Mouse (Mus musculus) lung, embryonic 15.5 days (tissue): ENCODE data around the gene Nav2. TPM values are rescaled to one million over a fixed set of nuclear protein-coding genes. Genes with fewer than 3 reads are reported as not detected.

Experiments used
- ATAC-seq: fragments of 200-750 bp; cut with Nextera tagmentation; 2 replicates; pipeline ENCODE4 v1.8.0; 2017; ENCODE audit warnings: moderate number of reproducible peaks, borderline replicate concordance; ENCODE audit not compliant: low FRiP score, low TSS enrichment; ENCODE audit errors: extremely low read depth
- H3K27ac ChIP-seq: fragments of 300-500 bp; sonication (generic); 2 replicates; pipeline ENCODE4 v1.5.1; 2015; ENCODE audit warnings: moderate library complexity, mild to moderate bottlenecking, inconsistent platforms
- H3K27me3 ChIP-seq: fragments of 300-500 bp; sonication (generic); 2 replicates; pipeline ENCODE4 v1.6.1; 2015; ENCODE audit warnings: inconsistent platforms
- H3K36me3 ChIP-seq: fragments of 300-500 bp; sonication (generic); 2 replicates; pipeline ENCODE4 v1.6.1; 2015; ENCODE audit warnings: inconsistent platforms
- H3K4me1 ChIP-seq: fragments of 300-500 bp; sonication (generic); 2 replicates; pipeline ENCODE4 v1.6.1; 2015; ENCODE audit warnings: inconsistent platforms
- H3K4me2 ChIP-seq: fragments of 300-500 bp; sonication (generic); 2 replicates; pipeline ENCODE4 v1.6.1; 2015; ENCODE audit warnings: inconsistent platforms, mild to moderate bottlenecking, moderate library complexity
- H3K4me3 ChIP-seq: fragments of 300-500 bp; sonication (generic); 2 replicates; pipeline ENCODE4 v1.5.1; 2015; ENCODE audit warnings: mild to moderate bottlenecking, inconsistent platforms
- H3K9ac ChIP-seq: fragments of 300-500 bp; sonication (generic); 2 replicates; pipeline ENCODE4 v1.6.1; 2015; ENCODE audit warnings: inconsistent platforms
- H3K9me3 ChIP-seq: fragments of 300-500 bp; sonication (generic); 2 replicates; pipeline ENCODE4 v1.6.1; 2016; ENCODE audit warnings: inconsistent platforms
- WGBS: fragments of 180-500 bp; shearing (Covaris S2); methylation state at CpG from one replicate; pipeline ENCODE4 v1.1.7; 2015; 5-methylcytosine and 5-hydroxymethylcytosine counted together
- polyA plus RNA-seq: library from polyadenylated mRNA; unstranded; fragments of >200 nt; fragmentation: Nextera tagmentation; extraction: Ambion mirVana; gene quantifications from 2 replicates; pipeline ENCODE4 v1.2.1, GENCODE M21; 2015

Gene Nav2
- polyA plus RNA-seq, 1 experiment from 2014 or later: 27.6 TPM

DNA sequence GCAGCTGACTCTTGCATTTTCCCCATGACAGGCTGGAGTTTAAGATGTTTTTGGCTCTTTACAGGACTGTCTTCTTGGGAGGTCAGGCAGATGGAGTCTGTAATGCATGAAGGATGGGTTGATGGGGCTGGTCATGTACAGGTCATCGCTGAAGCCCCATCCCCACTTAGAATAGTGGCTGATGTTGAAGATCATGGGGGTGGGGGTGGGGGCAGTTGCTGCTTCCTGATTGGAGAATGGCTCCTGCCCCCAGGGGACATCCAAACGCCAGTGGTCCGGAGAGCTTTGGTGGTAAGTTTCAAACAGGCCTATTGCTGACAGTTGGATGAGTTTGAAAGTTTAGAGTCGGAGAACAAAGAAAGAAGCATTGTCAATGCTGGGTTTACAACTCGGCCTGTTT is 333.7 kb downstream of the Nav2 start:
- Histone ChIP-seq H3K4me1 (peaks cover 30% of the 10 kb centered on the region), H3K36me3 (no peaks in the 10 kb centered on the region), H3K27ac (no peak overlapping the region), H3K4me2 (no peak overlapping the region), H3K4me3 (no peak overlapping the region), H3K9ac (no peak overlapping the region), H3K9me3 (no peaks in the 10 kb centered on the region), H3K27me3 (peaks cover 7% of the 10 kb centered on the region)
- WGBS: 38% methylated on average over 5 of the region's 5 CpGs
- no peak for ATAC-seq

DNA sequence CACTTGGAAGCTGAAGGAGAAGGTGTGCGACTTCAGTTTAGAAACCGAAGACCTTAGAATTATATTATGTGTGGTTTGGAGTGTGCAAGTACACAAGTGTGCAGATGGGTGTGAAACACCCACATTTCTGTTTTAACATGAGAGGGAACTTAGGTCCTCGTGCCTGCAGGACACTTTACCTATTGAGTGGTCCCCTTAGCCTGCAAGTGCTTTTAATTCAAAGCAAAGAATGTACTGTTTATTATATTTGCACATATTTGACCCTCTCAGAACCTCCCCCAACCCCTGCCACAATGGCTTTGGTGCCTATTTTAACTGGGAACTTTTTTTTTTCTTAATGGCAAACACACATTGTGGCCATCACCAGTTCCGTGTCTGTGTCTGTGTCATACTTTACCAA is 334.6 kb downstream of the Nav2 start:
- ATAC-seq: no peak
- Histone ChIP-seq H3K9me3 (no peaks in the 10 kb centered on the region), H3K27ac (peak overlapping the region; percentile 59), H3K4me2 (no peak overlapping the region), H3K27me3 (peaks cover 15% of the 10 kb centered on the region), H3K4me3 (no peak overlapping the region), H3K4me1 (peaks cover 38% of the 10 kb centered on the region), H3K36me3 (no peaks in the 10 kb centered on the region), H3K9ac (no peak overlapping the region)
- 51% methylated on average over 4 of the region's 4 CpGs for WGBS

DNA sequence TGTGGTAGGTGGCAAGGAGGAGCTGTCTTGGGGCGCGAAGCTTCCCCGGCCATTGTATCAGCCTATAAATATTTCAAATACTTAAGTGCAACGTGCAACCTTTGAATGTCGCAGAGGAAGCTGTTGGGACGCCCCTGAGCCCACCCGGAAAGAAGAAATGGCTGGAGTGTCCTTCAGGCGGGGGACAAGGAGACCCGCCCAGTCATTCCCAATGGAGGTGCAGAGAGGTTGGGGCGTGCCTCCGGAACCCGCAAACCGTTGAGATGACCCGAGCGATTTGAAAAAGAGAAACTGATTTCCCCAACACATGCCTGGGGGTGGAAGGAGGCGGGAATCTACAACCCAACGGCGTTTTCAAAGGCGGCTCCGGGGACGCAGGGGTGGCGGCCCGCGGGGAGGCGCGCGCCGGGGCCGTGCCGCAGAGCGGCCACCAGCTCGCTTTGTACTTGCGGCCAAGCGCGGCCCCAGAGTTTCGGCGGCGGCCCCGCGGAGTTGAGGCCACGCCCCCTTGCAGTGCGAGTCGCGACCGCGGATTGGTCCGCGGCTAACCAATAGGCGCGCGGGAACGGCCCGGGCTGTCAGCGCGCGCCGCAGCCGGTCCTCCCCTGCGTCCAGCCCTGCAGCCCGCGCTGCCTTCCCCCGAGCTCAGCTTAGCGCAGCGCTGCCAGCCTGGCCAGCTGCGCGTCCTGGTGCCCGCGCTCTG is 337.2 kb downstream of the Nav2 start:
- H3K4me2 ChIP-seq: peak overlapping the region; percentile 93
- H3K27me3 ChIP-seq: peaks cover 16% of the 10 kb centered on the region
- peak overlapping the region; percentile 89 for H3K27ac ChIP-seq
- no peaks in the 10 kb centered on the region for H3K9me3 ChIP-seq
- under 1% methylated on average over 68 of the region's 68 CpGs for WGBS
- no peaks in the 10 kb centered on the region for H3K36me3 ChIP-seq
- peak overlapping the region; percentile 60 for H3K9ac ChIP-seq
- peak; percentile 95 for ATAC-seq
- peaks cover 58% of the 10 kb centered on the region for H3K4me1 ChIP-seq
- H3K4me3 ChIP-seq: peak overlapping the region; percentile 51

DNA sequence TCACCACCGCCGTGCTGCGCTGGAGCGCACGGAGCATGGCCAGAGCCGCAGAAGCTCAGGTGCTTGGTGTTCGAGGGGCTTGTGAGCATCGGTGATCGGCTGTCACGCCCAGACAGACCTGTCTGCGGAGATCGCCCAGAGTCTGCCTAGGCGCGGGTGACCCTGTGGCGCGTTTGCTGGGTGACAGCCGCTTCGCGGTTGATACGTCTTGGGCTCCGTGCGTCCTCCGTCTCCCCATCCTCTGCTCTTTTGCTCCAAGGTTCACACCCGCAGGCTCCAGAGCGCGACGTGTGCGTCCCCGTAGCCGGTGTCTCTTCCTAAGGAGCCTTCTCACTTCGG is 337.7 kb downstream of the Nav2 start:
- no peak; the same call in 1 of the 2 replicates for ATAC-seq
- WGBS: under 1% methylated on average over 31 of the region's 31 CpGs
- H3K4me3 ChIP-seq: peak overlapping the region; percentile 51

DNA sequence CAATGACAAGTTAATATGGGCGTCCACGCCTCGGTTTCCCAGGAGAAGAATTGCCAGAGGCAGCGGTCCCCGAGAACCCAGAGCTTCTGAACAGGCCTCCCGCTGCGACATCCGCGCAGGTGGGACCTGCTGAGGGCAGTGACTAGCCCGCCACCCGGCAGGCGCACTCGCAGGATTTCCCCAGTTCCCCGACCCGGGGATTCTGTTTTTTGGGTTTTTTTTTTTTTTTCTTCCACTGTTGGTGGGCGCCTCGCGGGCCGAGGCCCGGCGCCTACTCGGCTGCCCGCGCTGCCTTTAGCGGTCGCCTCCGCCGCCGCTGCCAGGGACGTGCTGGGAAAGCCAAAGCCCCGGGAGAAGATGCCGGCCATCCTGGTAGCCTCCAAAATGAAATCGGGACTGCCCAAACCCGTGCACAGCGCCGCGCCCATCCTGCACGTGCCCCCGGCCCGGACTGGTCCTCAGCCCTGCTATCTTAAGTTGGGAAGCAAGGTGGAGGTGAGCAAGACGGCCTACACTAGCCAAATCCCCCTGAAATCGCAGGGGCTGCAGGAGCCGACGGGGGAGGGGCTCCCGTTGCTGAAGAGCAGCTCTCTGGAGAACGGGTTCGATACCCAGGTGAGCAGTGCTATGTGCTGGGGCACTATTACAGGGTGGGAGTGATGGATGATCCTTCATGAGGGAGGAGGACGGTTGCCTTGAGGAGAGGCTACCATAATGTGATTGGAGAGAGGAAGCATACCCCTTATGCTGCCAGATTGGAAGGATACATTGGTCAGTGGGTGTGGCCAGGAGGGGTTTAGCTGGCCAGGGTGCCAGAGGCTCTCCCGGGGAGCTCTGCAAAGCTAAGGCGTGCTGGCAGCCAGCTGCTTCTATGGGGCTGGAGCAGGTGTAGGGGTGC is 338.3 kb downstream of the Nav2 start:
- H3K4me2 ChIP-seq: peak overlapping the region; percentile 93

More for the DNA sequence above, 337.7 kb downstream of the Nav2 start:
- Histone ChIP-seq H3K27ac (peak overlapping the region; percentile 39; the same call in 1 of the 2 replicates), H3K4me1 (peaks cover 58% of the 10 kb centered on the region), H3K27me3 (peaks cover 16% of the 10 kb centered on the region), H3K9me3 (no peaks in the 10 kb centered on the region), H3K4me2 (peak overlapping the region; percentile 93), H3K9ac (peak overlapping the region; percentile 60), H3K36me3 (no peaks in the 10 kb centered on the region)

DNA sequence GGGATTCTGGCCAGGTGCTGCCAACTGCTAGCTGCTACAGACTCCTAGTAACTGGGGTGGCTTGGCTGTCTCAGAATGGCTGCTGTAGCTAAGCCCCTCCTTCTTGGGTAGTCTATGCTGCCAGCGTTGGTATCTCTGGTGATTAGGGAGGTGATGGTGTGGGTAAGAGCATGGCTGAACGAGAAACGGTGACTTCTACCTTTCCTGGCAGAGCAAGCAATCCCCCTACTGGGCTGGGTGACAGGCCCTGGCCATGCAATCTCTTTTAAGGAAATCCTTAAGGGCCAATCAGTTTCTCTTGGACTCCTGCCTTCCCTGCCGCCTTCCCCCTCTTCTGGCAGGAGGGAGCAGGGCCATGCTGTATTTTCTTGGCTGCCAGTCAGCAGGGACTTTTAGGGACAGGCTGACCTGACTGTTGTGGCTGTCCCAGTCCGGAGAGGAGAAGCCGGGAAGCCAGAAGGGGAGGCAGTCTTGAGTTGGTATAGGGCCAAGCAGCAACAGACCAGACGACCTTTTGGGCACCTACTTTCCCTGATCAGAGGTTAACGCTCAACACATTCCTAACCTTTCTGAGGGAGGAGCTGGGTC is 339.3 kb downstream of the Nav2 start:
- WGBS: 8% methylated on average over 8 of the region's 8 CpGs
- peak; percentile 19; the same call in 1 of the 2 replicates for ATAC-seq
- Histone ChIP-seq H3K4me2 (peak overlapping the region; percentile 93), H3K36me3 (no peaks in the 10 kb centered on the region), H3K9ac (peak overlapping the region; percentile 60), H3K27me3 (peaks cover 16% of the 10 kb centered on the region), H3K9me3 (no peaks in the 10 kb centered on the region), H3K4me3 (peak overlapping the region; percentile 51), H3K4me1 (peaks cover 57% of the 10 kb centered on the region), H3K27ac (peak overlapping the region; percentile 69)

More for the DNA sequence above, 338.3 kb downstream of the Nav2 start:
- ATAC-seq: no peak
- Histone ChIP-seq H3K4me1 (peaks cover 58% of the 10 kb centered on the region), H3K9me3 (no peaks in the 10 kb centered on the region), H3K27ac (peak overlapping the region; percentile 39; the same call in 1 of the 2 replicates), H3K27me3 (peaks cover 16% of the 10 kb centered on the region), H3K4me3 (peak overlapping the region; percentile 51), H3K9ac (peak overlapping the region; percentile 60), H3K36me3 (no peaks in the 10 kb centered on the region)
- WGBS: 1% methylated on average over 50 of the region's 50 CpGs

DNA sequence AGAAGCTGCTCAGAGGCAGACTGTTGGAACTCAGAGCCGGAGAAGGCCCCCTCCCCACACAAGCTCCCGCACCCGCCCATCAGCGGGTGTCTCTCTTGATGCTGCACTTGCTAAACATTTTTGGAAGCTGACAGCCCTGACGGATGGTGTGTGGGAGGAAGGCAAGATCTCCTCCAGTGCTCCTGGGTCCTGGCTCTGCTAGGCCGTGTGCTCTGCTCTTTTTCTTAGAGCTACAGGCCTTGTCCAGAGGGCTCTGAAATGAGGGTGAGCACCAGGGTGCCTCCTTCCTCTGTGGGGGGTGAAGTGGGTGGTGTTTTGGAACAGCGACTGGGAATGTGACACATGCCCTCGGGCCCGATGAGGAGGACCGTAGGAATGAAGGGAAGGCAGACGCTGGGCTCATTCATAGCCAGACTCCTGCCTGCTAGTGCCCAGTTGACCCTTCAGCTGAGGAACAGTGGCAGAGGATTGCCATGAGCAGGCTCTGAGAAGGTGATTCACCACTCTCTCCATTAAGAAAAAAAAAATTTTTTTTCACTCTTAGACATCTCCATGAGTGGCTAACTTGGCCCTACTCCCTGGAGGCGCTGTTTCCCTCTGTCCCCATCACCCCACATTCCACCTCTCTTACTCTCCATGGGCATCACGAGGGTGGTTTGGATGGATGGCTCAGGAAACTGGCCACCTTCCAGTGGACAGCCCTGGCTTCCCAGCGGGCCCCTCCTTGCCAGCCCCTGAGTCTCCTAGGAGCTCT is 340.0 kb downstream of the Nav2 start:
- Histone ChIP-seq H3K4me2 (peak overlapping the region; percentile 93), H3K27me3 (peaks cover 16% of the 10 kb centered on the region), H3K9ac (0 out of 2 replicates have a peak overlapping the region, but pooled peaks have one; percentile 14), H3K9me3 (no peaks in the 10 kb centered on the region), H3K36me3 (no peaks in the 10 kb centered on the region), H3K27ac (peak overlapping the region; percentile 69), H3K4me3 (peak overlapping the region; percentile 51), H3K4me1 (peaks cover 50% of the 10 kb centered on the region)
- whole genome bisulfite sequencing: 21% methylated on average over 14 of the region's 14 CpGs
- no peak for ATAC-seq

DNA sequence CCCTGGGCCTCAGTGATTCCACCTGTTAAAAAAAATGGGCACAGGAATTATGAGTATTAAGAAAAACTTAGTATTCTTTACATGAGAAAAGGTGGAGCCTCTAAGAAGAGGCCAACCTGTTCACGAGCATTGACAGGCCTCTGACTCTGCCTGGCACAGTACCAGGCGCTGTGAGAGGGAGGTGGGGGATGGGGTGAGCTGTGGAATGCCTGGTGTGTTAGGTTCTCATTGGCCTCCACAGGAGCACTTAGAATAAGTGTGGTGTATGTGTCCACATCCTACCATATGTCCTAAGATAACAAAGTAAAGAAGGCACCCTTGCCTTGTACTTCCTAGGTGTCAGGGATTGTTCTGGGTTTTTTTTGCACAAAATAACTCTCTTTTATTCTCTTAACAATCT is 340.9 kb downstream of the Nav2 start:
- WGBS: 54% methylated on average over 2 of the region's 2 CpGs
- H3K4me3 ChIP-seq: no peak overlapping the region; the same call in 1 of the 2 replicates
- H3K27ac ChIP-seq: no peak overlapping the region

DNA sequence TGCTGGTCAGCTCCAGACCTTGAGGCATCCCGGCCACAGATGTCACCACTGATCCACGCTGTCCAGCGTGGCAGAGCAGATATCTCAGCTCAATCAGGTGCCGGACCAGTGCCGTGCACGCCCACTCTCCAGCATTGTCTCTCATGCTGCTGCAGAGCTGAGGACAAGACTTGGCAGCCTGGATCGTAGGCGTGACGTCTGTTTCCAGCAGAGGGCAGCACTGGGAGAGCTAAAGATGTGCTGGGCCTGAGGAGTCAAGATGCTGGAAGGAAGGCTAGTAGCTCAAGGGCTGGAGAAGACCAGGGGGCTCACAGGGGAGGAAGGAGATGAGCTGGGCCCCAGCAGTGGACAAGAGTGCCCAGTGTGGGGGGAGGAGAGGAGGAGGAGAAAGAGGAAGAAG is 341.5 kb downstream of the Nav2 start:
- peaks cover 16% of the 10 kb centered on the region for H3K27me3 ChIP-seq
- no peak overlapping the region for H3K4me3 ChIP-seq
- no peak overlapping the region for H3K9ac ChIP-seq
- WGBS: 11% methylated on average over 9 of the region's 9 CpGs
- no peak for ATAC-seq
- H3K9me3 ChIP-seq: no peaks in the 10 kb centered on the region
- no peaks in the 10 kb centered on the region for H3K36me3 ChIP-seq
- H3K27ac ChIP-seq: no peak overlapping the region
- H3K4me2 ChIP-seq: peak overlapping the region; percentile 93
- peaks cover 44% of the 10 kb centered on the region for H3K4me1 ChIP-seq

More for the DNA sequence above, 340.9 kb downstream of the Nav2 start:
- H3K9ac ChIP-seq: no peak overlapping the region
- no peaks in the 10 kb centered on the region for H3K36me3 ChIP-seq
- H3K27me3 ChIP-seq: peaks cover 16% of the 10 kb centered on the region
- peak overlapping the region; percentile 93 for H3K4me2 ChIP-seq
- ATAC-seq: no peak
- no peaks in the 10 kb centered on the region for H3K9me3 ChIP-seq
- H3K4me1 ChIP-seq: peaks cover 47% of the 10 kb centered on the region

DNA sequence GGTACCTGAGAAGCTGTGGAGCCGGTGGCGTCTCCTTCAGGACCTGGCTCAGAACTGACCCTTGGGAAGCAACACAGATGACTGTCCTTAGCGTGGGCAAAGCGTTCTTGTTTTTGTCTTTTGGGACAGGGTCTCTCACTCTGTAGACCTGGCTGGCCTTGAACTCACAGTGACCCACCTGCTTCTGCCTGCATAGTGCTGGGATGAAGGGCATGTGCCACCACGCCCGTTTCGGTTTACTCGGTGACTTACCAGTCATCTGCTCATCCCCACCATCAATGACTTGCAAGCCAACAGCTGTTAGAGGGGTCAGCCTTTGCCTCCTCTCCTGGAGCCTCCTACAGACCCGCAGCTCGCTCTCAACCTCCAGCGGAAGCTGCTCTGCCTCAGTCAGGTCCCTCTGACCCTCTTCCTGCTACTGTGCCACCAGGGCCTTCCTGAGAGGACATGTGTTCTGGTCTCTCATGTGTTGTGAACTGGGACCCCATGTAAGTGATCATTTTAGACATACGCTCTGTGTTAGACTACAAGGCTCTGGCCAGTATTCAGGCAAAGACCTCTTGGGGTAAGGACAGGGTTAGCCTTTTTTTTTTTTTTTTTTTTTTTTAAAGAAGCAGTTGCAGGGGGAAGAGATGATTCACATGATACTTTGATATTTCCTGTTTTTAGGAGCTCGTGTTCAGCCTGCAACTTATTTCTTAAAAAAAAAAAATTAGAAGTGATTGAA is 342.2 kb downstream of the Nav2 start:
- WGBS: 83% methylated on average over 13 of the region's 13 CpGs
- Histone ChIP-seq H3K27me3 (peaks cover 16% of the 10 kb centered on the region), H3K27ac (no peak overlapping the region), H3K4me1 (peaks cover 39% of the 10 kb centered on the region), H3K4me2 (no peak overlapping the region), H3K9me3 (no peaks in the 10 kb centered on the region), H3K9ac (no peak overlapping the region), H3K4me3 (no peak overlapping the region), H3K36me3 (no peaks in the 10 kb centered on the region)
- no peak for ATAC-seq

DNA sequence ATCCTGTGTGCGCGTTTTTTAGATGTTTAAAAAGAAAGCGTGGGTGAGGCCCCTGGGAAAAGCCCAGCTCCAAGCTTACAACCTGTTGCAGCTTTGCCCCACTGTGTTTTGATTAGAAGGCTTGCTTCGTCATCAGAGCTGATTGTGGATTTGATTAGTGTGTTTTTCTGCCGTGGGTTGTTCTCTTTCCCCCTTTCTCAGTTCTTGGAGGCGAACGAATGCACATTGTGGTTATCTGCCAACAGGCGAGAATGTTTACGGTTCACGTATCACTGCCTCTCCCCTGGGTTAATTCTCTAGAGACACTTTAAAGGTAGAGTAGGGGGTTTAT is 342.8 kb downstream of the Nav2 start:
- peaks cover 16% of the 10 kb centered on the region for H3K27me3 ChIP-seq
- no peaks in the 10 kb centered on the region for H3K36me3 ChIP-seq
- ATAC-seq: no peak
- peaks cover 38% of the 10 kb centered on the region for H3K4me1 ChIP-seq
- no peak overlapping the region for H3K27ac ChIP-seq
- no peak overlapping the region for H3K9ac ChIP-seq
- no peaks in the 10 kb centered on the region for H3K9me3 ChIP-seq
- H3K4me3 ChIP-seq: no peak overlapping the region
- WGBS: 40% methylated on average over 10 of the region's 10 CpGs
- H3K4me2 ChIP-seq: no peak overlapping the region
